Mouse (Mus musculus): ENCODE results near the gene Slc1a2. TPM values are rescaled to one million over a fixed set of nuclear protein-coding genes. Genes with fewer than 3 reads are reported as not detected.
A peak's percentile ranks its signal among the peaks of the same experiment; 100 is the strongest.

Slc1a2 gene
- total RNA-seq (2021), result under 1 TPM; 0.20 to 0.26 TPM

DNA sequence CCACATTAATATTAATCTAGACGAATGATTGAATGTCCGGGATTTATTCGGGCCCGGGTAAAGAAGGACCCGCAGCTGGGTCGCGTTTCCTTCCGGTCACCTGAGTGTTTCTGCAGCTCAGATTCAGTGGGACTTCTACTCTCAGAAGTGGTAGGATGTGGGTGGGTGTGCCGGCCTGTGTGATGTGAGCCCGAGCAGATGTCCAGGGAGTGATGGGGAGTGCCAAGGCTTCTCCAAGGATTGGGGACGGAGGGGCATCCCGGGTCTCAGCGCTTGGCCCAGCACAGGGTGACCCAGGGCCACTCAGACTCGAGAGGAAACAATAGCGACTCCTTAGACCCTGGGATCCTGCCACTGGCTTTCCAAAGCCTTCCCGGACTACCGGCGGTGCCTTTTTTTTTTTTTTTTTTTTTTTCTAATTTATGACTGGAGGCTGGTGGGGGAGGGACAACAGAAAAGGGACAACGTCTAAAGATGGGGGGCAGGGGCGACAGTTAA is at the start of gene Slc1a2:
Gene Slc1a2 (plus strand): TSS at position 497 of the 498 bp plus-strand sequence.
- no peak for DNase-seq

DNA sequence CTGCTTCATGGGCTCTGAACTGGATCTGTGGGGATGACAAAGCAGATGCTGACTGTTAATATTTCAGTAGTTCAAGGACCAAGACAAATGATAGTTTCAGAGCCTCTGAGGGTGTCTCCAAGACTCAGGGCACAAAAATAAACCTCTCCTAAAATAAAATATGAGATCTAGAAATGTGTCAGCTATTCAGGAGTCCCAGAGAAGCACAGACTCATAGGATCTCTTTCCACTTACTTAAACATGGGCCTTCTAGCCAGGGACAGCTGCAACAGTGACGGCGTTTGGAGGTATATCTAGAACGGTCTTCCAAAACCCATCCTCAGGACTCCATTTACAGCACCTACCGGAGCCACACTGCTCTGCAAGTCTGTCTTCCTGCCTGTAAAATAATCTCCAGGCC is 48.0 kb upstream of the Slc1a2 start:
- DNase-seq, result no peak

DNA sequence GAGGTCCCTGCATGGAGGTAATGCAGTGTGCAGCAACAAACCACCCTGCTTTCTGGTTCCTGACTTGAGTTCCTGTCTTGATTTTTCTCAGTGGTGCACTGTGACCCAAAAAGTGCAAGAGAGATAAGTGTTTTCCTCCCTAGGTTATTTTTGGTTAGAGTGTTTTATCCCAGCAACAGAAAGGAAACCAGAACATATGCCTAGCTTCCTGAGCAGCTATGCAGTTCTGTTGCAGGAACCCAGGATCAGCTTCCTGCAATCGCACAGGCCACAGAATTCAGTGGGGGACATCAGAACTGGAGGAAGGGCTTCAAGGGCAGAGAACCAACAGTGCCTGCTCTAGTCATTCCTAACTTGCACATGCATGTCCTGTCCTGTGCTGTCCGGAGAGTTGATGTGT is 41.8 kb upstream of the Slc1a2 start:
- no peak for DNase-seq

DNA sequence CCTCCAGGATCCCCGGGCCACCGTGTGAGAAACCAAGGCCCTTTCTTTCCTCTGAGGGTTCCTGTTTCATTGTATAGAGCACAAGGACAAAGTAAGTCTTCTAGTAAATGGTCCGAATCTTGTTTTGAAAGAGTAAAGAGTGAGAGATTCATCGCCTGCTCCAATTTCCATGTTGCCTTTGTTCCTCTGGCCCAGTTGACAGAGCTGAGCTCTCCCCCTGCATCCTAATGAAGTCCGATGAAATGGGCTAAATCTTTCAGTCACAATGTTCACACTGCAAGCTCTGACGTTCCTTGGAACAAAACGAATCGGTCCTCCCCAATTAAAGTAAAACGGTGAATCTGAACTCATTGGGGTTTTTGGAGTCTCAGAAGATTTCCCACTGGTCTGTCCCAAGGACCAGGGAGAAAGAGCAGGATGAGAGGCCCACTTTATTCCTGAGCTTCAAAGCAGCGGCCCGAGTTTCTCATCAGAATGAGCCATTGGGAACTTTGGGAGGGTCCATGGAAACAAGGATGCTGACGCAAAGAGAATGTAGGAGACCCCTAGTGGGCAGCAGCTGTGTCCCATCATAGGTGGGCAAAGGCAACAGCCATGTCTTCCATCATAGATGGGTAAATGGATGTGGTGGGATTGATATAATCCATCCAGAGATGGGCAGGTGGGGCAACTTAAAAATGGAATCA is 37.6 kb upstream of the Slc1a2 start:
- DNase-seq, result no peak

DNA sequence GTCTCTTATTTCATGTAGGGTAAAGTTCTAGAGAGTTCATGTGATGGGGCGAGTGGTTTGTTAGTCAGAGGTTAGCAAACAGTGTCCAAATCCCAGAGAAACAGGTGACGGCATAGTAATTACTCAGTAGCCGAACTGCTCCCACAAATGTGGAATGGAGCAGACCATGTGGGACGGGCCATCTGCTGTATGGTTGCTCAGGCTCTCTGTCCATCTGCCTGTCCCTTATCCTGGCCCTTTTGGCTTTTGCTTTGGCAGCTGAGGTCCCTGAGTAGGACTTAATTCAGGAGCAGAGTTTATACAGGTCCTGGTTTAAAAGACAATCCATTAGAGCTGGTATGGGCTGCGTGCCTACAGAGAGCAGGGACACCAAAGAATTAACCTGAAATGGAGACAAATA is 36.3 kb upstream of the Slc1a2 start:
- DNase-seq, result no peak

DNA sequence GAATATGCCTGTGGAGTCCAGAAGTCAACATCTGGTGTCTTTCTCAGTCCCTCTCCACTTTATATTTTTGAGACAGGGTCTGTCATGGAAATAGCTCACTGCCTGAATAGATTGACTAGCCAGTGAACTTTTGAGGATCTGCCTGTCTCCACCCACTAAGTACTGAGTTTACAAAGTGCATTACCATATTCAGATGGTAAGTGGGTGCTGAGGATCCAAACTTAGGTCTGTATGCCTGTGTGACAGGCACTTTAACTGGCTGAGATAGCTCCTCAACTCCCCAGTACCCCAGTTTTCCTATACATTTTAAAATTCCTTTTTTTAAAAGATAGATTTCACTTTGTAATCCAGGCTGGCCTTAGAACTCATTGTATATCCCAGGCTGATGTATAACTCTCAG is 35.5 kb upstream of the Slc1a2 start:
- DNase-seq, result no peak

DNA sequence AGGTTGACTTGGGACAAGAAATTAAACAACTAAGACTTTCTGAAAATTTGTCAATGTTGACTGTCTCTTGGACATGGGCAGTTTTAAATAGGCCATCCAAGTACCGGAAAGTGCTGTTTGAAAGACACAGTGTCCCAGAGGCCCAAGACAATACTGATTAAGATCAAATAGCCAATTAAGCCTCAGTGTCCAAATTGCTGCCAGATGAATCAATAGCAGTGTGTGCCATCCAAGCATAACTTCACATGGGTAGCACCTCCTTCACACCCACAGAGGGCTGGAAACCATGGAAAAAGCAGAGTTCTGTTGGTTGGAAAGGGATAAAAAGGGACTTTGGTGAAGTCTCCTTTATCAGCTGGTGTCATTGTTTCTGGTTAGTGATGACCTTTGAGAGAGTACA is 33.9 kb upstream of the Slc1a2 start:
- DNase-seq, result no peak

DNA sequence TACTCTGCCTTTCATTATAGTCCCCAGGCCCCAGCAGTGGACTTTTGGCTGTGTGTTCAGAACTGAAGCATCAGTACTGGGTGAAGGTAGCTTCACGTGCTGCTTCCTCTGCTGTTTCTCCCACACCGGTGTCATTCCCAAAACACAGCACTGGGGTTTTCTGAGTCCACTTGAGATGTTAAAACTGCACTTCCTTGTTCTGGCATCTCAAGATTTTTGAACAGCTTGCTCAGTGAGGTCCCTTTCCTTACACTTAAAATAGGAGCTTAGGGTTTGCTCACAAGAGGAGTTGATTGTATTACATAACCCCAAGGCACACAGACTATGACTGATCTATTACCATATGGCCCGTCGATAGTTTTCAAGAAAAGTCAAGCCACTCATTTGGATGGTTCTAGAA is 26.1 kb upstream of the Slc1a2 start:
- DNase-seq, result no peak

DNA sequence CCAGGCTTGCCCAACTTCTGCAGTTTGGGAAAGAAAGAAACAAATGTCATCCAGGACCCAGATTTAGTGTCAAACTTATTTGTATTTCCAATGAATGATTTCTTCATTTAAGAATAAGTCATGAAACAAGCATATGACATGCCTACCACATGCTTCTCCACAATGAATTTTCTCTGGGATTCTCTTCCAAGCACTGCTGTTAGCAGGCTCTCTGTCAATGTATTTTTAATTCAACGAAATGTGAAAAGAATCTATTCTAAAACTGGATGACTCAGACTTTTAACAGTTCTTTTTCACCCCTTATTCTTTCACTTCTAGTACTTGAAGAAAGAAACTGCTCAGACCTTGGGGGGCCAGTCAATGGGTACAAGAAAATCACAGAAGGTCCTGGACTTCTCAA is 24.4 kb upstream of the Slc1a2 start:
- DNase-seq, result no peak

DNA sequence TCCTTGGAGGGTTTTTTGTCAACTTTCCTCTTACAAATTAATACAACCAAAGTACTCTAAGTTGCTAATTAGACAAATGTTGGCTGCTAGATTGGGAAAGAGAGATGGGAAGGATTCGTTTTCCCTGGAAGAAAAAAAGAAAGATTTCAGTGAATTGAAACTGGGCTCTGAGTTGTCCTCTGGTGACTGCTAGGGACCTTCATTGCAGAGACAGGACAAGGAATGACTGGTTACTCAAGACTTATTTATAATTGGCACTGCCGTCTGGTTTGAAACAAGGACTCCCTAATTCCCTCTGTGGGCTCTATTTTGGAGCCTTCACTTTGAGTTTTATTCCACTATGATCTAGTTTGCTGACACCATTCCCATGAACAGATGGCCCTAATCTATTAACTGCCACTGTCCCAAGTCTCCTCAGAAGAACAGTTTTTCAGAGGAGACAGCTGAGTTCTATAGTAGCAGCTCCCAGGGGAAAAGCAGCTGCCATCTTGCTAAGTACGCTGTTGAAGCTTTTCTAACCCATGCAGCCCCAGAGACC is 22.9 kb upstream of the Slc1a2 start:
- DNase-seq, result no peak

DNA sequence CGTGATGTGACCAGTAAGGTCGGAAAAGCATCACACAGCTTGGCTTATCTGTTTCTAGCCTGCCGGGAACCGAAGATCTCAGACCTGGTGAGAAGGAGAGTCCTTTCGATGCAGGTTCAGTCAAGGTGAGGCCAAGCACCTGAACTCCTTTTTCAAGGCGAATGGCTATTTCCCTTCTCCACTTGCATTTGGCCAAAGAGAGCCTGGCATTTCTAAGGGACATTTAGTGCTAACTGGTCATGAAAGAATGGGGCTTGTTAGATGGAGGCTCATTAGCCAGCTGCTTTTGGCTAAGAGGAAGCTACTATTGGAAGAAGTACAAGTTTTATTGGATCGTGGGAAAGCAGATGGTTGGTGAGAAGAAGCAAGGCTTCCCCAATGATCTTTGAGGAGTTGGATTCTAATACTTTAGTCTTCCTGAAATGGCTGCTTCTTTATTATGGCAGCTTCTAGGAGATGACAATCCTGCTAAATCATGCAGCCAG is 22.3 kb upstream of the Slc1a2 start:
- no peak for DNase-seq

DNA sequence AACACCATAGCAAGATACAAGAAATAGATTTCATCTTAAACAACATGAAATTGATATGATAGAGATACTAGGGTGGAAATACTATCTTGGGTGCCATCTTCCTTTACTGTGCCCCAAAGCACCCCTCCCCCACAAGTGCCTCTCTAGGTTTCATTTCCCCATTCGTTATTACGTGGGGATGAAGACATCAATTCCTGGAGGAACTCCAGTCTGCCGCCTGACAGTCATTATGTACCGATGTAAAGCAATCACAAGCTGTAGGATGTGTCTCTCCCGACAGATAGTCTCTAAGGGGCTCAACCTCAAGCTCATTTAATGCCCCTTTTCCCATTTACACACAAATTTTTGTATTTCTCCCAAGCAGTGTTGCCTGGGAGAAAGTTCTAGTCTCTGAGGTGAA is 20.3 kb upstream of the Slc1a2 start:
- DNase-seq, result no peak

DNA sequence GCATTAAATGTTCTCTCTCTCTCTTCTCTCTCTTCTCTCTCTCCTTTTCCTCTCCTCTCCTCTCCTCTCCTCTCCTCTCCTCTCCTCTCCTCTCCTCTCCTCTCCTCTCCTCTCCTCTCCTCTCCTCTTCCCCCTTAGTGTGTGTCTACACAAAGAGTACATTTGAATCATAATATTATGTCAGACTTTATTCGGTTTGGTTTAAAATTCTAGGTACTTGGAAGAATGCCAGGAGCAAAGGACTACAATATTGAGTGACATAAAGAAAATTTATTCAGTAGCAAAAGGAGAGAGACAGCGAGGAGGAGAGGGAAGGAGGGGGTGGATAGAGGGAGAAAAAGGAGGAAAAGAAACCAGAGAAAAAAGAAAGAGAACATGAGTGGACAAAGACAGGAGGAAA is 19.8 kb upstream of the Slc1a2 start:
- no peak for DNase-seq

DNA sequence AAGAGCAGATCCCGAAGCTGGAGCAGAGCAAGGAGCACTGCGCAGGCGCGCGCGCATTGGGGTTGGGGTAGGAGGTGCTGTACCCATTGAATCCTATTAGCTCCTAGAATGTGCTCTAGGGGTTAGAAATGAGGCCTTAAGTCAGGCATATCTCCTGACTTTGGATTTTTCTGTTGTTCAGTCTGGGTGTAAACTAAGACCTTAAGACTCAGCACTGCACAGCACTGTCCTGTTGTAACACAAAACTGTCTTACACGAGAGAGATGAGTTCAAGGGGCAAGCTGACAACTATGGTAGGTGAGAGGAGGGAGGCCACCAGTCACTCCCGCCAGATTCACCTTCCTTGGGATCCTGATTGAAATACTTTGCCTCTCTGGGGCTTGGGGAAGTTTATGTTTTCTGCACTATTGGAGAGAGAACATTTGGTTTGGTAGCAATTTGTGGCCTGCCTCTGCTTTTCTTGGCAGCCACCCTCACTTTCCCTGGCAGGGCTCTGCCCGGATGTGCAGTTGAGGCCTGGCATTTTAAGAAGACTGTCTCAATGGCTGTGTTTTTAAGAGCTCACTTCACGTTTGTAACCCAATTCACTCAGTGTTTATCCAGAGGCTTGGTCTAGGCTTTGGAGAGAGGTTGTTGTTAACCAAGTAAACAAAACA is 9.5 kb upstream of the Slc1a2 start:
- DNase-seq, result no peak

DNA sequence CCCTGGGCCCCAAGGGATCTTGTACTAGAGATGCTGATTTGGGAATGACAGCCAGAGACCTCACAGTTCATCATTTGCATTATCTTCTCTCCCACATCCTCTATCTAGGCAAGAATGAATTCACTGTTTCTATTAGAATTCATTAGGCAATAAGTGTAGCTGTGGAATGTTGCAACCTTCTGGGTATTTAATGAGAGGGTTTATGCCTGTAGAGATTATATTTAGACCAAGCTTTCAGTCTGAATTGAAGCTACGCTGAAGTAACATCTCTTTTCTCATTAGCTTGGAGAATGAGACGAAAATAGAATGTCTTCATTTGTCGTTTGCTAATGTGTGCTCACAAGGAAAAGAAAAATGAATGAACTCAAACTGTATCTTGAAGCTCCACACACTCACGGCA is 8.1 kb upstream of the Slc1a2 start:
- no peak for DNase-seq

DNA sequence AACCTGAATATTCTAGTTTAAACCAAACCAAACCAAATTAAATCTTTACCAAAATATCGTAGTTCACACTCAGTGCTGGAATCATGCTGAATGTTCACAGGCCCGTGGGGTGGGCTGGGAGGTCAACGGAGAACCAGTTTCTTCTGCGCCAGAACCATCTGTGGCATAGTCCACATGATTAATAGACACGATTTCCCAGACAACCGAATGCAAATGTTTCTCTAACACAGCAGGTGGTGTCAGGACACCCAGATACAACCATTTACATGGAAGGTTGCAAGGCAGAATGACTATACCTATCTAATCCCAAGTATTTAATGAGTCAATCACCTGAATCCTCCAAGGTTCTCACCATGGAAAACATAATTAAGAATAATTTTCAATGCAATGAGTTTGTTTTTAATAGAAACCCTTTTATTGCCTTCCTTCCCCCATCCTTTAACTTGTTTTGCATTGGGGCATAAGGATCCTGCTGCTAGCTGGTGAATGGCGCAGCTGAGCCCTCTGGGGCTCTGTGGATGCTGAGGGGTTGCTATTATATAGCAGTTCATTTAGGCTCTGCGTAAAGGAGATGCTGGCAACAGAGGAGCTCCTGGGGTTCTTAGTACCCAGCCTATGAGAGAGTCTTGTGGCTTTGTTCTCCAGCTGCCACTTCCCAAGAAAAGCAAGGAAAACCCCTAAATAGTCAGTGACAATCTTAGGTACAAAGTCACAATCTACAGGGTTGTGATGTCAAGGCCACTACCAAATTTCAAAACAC is 2.3 kb upstream of the Slc1a2 start:
- no peak for DNase-seq

DNA sequence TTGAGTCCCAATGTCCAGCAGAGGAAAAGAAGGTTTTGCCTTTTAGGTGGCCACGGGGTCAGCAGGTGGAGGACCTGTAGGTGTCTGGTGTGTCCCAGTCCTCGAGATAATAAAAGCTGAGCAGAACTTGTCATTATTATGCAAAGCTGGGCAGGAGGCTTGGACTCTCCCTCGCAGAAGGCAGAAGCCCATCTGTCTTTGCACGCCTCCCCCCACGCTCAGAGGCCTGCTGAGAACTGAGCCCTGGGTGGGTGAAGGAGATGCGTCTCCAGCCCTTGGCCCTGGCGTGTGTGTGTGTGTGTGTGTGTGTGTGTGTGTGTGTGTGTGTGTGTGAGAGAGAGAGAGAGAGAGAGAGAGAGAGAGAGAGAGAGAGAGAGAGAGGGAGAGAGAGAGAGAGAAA is 733 bp upstream of the Slc1a2 start:
- DNase-seq, result no peak

DNA sequence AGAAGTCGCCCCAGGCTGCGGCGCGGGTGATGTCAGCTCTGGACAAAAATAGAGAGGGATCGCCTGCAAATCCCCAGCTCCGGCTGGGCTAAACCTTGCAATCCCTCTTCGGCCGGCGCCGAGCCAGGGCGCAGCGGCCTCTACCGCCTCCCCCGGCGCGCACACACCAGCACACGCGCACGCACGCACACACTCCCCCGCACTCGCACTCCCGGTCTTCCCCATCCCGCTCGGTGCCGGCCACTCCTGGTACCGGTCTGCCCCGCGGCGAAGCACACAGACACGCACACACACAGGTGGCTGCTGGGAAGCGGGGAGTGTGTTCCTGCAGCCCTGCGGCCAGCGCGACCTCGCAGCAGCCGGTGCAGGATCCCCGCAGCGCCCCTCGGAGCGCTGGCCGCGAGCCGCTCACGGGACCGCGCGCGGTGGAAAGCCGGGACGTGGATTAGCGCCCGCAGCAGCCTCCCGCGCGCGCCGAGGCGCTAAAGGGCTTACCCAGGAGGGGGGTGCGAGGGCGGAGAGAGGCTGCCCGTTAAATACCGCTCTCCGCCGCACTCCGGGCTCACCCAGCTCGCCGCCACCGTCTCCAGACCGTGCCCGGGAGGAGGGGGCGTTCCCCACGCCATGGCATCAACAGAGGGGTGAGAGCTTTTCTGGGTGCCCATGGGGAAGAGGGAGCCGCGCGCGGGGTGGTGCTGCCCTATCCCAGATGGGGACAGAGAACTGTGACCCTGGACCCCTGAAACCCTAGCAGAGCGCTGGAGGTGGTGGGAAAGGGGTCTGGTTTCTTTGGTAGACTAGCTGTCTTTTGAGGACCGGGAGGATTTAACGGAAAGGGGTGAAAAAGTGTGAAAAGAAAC is 432 bp downstream of the Slc1a2 start:
- peak; percentile 49 for DNase-seq

DNA sequence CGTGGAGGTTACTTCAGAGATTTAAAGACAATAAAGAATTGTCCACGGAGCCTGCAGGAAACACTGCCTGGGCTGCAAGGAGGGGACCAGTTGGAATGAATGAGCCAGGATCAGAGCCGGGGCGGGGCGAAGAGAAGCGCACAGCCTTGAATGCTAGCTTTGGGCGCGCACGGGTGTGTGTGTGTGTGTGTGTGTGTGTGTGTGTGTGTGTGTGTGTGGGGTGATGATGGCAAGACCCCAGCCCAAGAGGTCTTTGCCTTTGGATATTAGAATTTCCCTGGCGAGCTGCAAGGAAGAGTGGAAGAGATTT is 1.0 kb downstream of the Slc1a2 start:
- DNase-seq, result peak; percentile 11

DNA sequence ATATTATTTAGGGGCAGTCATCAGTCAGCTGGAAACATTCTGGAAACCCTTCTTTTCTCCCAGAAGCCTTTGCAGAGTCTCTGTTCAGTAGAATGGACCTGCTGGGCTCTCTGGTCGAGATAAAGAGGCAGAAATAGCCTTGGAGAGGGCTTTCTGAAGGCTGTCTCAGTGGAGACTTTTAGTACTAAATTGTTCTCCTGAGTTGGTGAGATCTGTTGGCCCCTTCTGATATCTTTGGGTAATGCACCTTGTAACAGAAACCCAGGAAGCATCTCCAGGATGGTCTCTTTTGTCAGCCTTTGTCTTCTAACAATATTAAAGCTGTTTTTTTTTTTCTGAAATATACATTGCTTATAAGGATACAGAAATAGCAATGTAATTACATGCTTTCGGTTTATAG is 2.6 kb downstream of the Slc1a2 start:
- DNase-seq, result no peak

DNA sequence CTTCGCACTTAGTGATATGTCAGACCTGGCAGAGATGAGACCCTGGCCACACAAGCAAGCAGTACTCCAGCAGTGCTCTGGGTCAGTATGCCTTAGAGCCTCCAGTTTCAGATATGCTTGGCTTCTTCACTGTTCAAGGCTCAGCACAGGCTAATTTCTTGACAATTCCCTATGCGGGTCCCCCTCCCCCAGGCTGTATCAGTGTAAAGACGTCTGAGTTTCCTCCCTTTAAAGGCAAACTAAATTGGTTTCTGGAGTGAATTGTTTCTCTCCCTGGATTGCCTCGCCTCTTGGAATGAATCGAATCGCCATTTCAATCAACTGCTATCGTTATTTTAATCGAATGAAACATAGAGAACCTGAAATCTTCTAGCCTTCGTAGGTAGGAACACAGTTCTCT is 4.5 kb downstream of the Slc1a2 start:
- no peak for DNase-seq

DNA sequence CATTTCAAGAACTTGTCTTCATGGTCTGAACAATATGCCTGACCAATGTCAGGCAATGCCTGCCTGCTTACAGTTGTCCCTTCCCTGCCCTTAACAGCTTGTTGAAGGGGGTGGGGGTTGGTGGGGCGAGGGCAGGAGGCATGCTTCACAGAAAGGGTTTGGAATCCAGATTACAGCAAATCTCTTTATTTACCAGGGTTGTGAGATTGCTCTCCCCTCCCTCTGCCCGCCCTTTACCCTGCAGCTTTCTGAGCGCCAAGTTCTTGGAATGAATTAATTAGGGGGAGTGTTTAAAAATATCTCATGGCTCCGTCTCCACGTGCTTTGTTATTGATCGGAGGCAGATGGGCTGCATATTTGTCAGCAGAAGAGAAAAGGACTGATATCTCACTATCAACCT is 4.9 kb downstream of the Slc1a2 start:
- no peak for DNase-seq

Measured in heart, postnatal 4 days (tissue).